Mouse (Mus musculus) forebrain, postnatal 0 days (tissue): ENCODE results near the gene Cercam. TPM values are rescaled to one million over a fixed set of nuclear protein-coding genes. Genes with fewer than 3 reads are reported as not detected.
A peak's percentile ranks its signal among the peaks of the same experiment; 100 is the strongest.
"Not testable (repeated sequence)": the region's sequence is repeated elsewhere in the genome, so short reads cannot be mapped to it uniquely, and the experiment has no call there.

Source experiments
- ATAC-seq: fragments of 200-750 bp; cut with Nextera tagmentation; 2 replicates; pipeline ENCODE4 v1.8.0; 2017; ENCODE audit warnings: mild to moderate bottlenecking, moderate library complexity
- DNase-seq: peaks from one replicate; pipeline ENCODE4 v3.0.0-alpha.2; 2015
- H3K27ac ChIP-seq: fragments of 300-500 bp; sonication (generic); 2 replicates; pipeline ENCODE4 v1.5.1; 2014; ENCODE audit warnings: low read depth, mild to moderate bottlenecking, antibody characterized with exemption, low read length, moderate library complexity, mixed read lengths
- H3K27me3 ChIP-seq: fragments of 300-500 bp; sonication (generic); 2 replicates; pipeline ENCODE4 v1.6.1; 2014; ENCODE audit warnings: mild to moderate bottlenecking, low read length, mixed read lengths; ENCODE audit not compliant: insufficient read depth
- H3K36me3 ChIP-seq: fragments of 300-500 bp; sonication (generic); 2 replicates; pipeline ENCODE4 v1.6.1; 2014; ENCODE audit warnings: mild to moderate bottlenecking, moderate library complexity; ENCODE audit not compliant: insufficient read depth
- H3K4me1 ChIP-seq: fragments of 300-500 bp; sonication (generic); 2 replicates; pipeline ENCODE4 v1.6.1; 2014; ENCODE audit warnings: antibody characterized with exemption; ENCODE audit not compliant: insufficient read depth
- H3K4me2 ChIP-seq: fragments of 300-500 bp; sonication (generic); 2 replicates; pipeline ENCODE4 v1.6.1; 2014; ENCODE audit warnings: low read depth, mild to moderate bottlenecking, moderate library complexity
- H3K4me3 ChIP-seq: fragments of 300-500 bp; sonication (generic); 2 replicates; pipeline ENCODE4 v1.5.1; 2014; ENCODE audit warnings: low read depth, low read length, mixed read lengths
- H3K9ac ChIP-seq: fragments of 300-500 bp; sonication (generic); 2 replicates; pipeline ENCODE4 v1.6.1; 2014; ENCODE audit warnings: mild to moderate bottlenecking
- H3K9me3 ChIP-seq: fragments of 300-500 bp; sonication (generic); 2 replicates; pipeline ENCODE4 v1.6.1; 2016; ENCODE audit warnings: low read length
- CTCF ChIP-seq: sonication (generic); IDR thresholded peaks from 2 replicates; pipeline ENCODE4 v1.5.1; 2016; ENCODE audit warnings: antibody characterized with exemption, control low read depth, low read depth
- WGBS: fragments of 180-500 bp; shearing (Covaris S2); extraction: QIAGEN DNeasy Blood & Tissue Kit; methylation state at CpG from one replicate; pipeline ENCODE4 v1.1.7; 2014; 5-methylcytosine and 5-hydroxymethylcytosine counted together
- polyA plus RNA-seq: library from polyadenylated mRNA; unstranded; fragments of >200 nt; fragmentation: Nextera tagmentation; extraction: Ambion mirVana; gene quantifications from 2 replicates; pipeline ENCODE4 v1.2.1, GENCODE M21; 2015
- total RNA-seq: library from RNA; depleted of rRNA; stranded (reverse); fragments of >200 nt; gene quantifications from 2 replicates; pipeline ENCODE4 v1.2.3, GENCODE M21; 2014

The Cercam gene
- total and polyA plus RNA-seq, 2 experiments from 2014 or later, result 14.1 to 16.9 TPM

GRCm38 (mm10) chr2:29869646-29870451 lies 885 bp downstream of the Cercam start:
- no peaks in the 10 kb centered on the region for H3K27me3 ChIP-seq
- H3K4me1 ChIP-seq, result peaks cover 8% of the 10 kb centered on the region; the same call in 1 of the 2 replicates
- peak overlapping the region; percentile 68 for H3K9ac ChIP-seq
- WGBS, result 4% methylated on average over 17 of the region's 17 CpGs
- H3K4me3 ChIP-seq, result peak overlapping the region; percentile 56
- TF ChIP-seq CTCF, result no peak
- DNase-seq (no peak), ATAC-seq (no peak)
- H3K27ac ChIP-seq, result peak overlapping the region; percentile 69; the same call in 1 of the 2 replicates
- no peaks in the 10 kb centered on the region for H3K36me3 ChIP-seq
- H3K9me3 ChIP-seq, result no peaks in the 10 kb centered on the region
- H3K4me2 ChIP-seq, result peak overlapping the region; percentile 83

DNA sequence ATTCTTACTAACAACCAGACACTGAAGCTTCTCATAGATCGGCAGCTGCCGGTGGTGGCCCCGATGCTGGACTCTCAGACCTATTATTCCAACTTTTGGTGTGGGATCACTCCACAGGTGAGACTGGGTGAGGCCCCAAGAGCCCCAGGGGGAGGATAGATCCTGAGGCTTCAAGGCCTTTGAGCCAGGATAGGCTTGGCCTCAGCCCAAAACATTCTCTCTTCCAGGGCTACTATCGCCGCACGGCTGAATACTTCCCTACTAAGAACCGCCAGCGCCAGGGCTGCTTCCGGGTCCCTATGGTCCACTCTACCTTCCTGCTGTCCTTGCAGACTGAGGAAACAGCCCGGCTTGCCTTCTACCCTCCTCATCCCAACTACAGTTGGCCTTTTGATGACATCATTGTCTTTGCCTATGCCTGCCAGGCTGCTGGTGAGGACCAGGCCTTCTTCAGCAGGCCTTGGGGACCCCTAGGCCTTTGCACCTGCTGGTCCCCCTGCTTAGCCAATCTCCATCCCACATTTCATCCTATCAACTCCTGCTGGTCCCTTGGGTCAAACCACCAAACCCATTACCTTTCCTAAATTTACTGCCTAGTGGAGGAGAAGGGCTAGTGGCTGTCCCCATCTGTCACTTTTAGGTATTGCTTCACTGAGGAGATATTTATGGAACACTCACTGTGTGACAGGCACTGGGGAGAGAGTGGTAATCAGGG lies 3.8 kb downstream of the Cercam start:
- no peak overlapping the region for H3K27ac ChIP-seq
- no peak for TF ChIP-seq CTCF
- no peak overlapping the region for H3K4me3 ChIP-seq
- 90% methylated on average over 10 of the region's 10 CpGs for WGBS
- DNase-seq (no peak), ATAC-seq (no peak)
- peaks cover 8% of the 10 kb centered on the region; the same call in 1 of the 2 replicates for H3K4me1 ChIP-seq
- no peaks in the 10 kb centered on the region for H3K27me3 ChIP-seq
- no peak overlapping the region for H3K9ac ChIP-seq
- H3K9me3 ChIP-seq, result no peaks in the 10 kb centered on the region
- no peaks in the 10 kb centered on the region for H3K36me3 ChIP-seq
- H3K4me2 ChIP-seq, result no peak overlapping the region

DNA sequence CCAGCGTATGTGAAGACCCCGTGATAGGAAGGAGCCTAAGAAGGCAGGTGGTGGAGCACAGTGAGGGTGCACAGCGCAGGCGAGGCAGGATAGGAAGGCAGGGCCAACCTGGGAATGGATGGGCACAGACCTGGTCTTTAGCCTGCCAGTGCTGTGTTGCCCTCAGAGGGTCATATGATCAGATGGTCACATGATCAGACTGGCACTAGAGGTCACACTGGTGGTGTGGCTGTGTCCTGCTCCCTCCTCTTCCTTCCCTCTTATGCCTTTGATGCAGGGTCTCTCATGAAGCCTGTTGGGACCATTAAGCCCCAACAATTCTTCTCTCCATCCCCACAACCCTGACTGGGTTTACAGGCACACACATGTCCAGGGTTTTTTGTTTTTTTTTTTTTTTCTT lies 4.8 kb downstream of the Cercam start:
- 84% methylated on average over 4 of the region's 4 CpGs for whole genome bisulfite sequencing
- Histone ChIP-seq H3K36me3 (no peaks in the 10 kb centered on the region), H3K9ac (no peak overlapping the region), H3K4me3 (no peak overlapping the region), H3K4me1 (peaks cover 8% of the 10 kb centered on the region; the same call in 1 of the 2 replicates), H3K27me3 (no peaks in the 10 kb centered on the region), H3K27ac (no peak overlapping the region), H3K4me2 (no peak overlapping the region), H3K9me3 (no peaks in the 10 kb centered on the region)
- no peak for DNase-seq
- ATAC-seq, result no peak
- no peak for TF ChIP-seq CTCF

- Histone ChIP-seq H3K4me1 (no peaks in the 10 kb centered on the region), H3K4me3 (no peak overlapping the region), H3K9me3 (no peaks in the 10 kb centered on the region), H3K27ac (no peak overlapping the region), H3K9ac (no peak overlapping the region), H3K4me2 (no peak overlapping the region), H3K27me3 (no peaks in the 10 kb centered on the region), H3K36me3 (no peaks in the 10 kb centered on the region)
- ATAC-seq (peak; percentile 53; the same call in 1 of the 2 replicates), DNase-seq (no peak)
- WGBS, result 58% methylated on average over 4 of the region's 4 CpGs
- no peak for TF ChIP-seq CTCF
Observed at GRCm38 (mm10) chr2:29878061-29878460, 9.1 kb downstream of the Cercam start.

DNA sequence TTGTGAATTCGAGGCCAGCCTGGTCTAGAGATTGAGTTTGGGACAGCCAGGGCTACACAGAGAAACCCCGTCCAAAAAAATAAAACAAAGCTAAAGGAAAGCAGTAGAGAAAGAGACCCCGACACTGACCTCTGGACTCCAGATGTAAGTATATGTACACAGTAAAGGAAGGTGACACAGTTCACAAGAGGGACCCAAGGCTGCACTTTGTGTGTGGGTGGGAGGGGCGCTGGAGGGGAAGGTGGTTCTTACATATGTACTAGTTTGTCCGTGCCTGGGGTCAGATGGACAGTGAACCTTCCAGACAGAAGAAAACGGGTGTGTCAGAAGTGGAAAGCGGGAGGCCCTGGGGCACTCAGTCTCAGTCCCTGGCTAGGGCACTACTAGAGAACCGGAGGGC lies 10.2 kb downstream of the Cercam start:
- ATAC-seq, result no peak
- DNase-seq, result no peak
- no peak overlapping the region for H3K4me2 ChIP-seq
- H3K36me3 ChIP-seq, result no peaks in the 10 kb centered on the region
- no peaks in the 10 kb centered on the region for H3K9me3 ChIP-seq
- H3K27me3 ChIP-seq, result no peaks in the 10 kb centered on the region
- H3K4me3 ChIP-seq, result no peak overlapping the region
- H3K4me1 ChIP-seq, result no peaks in the 10 kb centered on the region
- WGBS, result 77% methylated on average over 8 of the region's 8 CpGs
- H3K9ac ChIP-seq, result no peak overlapping the region
- no peak for TF ChIP-seq CTCF
- H3K27ac ChIP-seq, result no peak overlapping the region

- Histone ChIP-seq H3K4me3 (no peak overlapping the region), H3K27ac (no peak overlapping the region), H3K4me2 (no peak overlapping the region), H3K36me3 (no peaks in the 10 kb centered on the region), H3K27me3 (no peaks in the 10 kb centered on the region), H3K4me1 (no peaks in the 10 kb centered on the region), H3K9me3 (no peaks in the 10 kb centered on the region), H3K9ac (no peak overlapping the region)
- 78% methylated on average over 17 of the region's 17 CpGs for whole genome bisulfite sequencing
- no peak for DNase-seq
- no peak for TF ChIP-seq CTCF
- no peak for ATAC-seq
Observed at GRCm38 (mm10) chr2:29879964-29880830, 11.2 kb downstream of the Cercam start.

GRCm38 (mm10) chr2:29886659-29887292 lies 17.8 kb downstream of the Cercam start:
- not testable (repeated sequence) for ATAC-seq, H3K4me2 ChIP-seq, H3K27ac ChIP-seq, H3K4me3 ChIP-seq, H3K27me3 ChIP-seq, H3K9me3 ChIP-seq, H3K4me1 ChIP-seq, H3K9ac ChIP-seq, H3K36me3 ChIP-seq, DNase-seq
- WGBS, result 84% methylated on average over 9 of the region's 9 CpGs
